Mouse (Mus musculus): ENCODE measurements around the gene Gm17571. TPM values are rescaled to one million over a fixed set of nuclear protein-coding genes. Genes with fewer than 3 reads are reported as not detected.

Gm17571 gene
- not detected in 2 replicates for polyA plus RNA-seq (2012; rRNA removed)

DNA sequence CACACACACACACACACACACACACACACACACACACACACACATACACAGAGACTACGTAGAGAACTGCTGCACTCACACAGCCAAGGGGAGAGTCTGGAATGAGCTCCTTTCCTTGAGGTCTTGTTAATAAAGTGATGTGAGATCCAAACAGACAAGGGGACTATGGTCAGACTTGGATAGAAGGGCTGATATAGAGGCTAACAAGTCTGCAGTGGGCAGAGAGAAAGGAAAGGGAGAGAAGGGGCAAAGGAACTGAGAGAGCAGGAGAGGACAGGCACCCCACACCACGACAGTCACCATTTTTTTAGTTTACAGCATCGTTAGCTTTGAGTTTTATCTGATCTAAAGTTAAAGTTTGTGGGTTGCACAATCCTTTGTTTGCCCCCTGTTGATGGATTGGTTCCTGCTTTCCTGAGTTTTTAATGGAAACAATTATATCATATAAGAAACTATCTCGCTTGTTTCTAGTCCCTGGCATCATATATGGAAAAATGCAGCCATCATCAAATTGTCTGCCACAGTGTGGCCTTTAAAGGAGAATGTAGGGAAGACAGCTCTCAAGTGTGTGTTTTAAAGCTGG, at the start of gene Gm17571:
Gene Gm17571, minus strand, starts transcription at position 51 of the 583 bp plus-strand sequence.
- no peak for DNase-seq (ENCODE audit: extremely low spot score in 1 of 2, low spot score in 1 of 2)

DNA sequence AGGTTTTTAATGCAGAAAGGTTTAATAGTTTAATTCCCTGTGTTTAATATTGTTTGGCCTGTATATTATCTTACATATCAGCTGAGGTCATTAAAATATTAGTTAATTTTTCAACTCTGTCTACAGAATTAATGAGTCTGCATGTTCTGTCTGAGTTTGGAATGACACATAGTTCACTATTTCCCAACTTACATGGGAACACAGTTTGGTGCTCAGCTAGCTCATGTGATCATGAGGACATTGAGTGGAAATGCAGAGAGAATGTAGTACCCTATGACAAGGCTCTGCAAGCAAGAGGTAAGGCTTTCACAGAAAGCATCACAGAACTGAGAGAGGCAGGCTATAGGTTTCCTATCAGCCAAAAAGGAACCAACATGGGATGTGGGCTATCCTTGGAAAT, 49.0 kb upstream of the Gm17571 start:
- no peak for DNase-seq (ENCODE audit: extremely low spot score in 1 of 2, low spot score in 1 of 2)

DNA sequence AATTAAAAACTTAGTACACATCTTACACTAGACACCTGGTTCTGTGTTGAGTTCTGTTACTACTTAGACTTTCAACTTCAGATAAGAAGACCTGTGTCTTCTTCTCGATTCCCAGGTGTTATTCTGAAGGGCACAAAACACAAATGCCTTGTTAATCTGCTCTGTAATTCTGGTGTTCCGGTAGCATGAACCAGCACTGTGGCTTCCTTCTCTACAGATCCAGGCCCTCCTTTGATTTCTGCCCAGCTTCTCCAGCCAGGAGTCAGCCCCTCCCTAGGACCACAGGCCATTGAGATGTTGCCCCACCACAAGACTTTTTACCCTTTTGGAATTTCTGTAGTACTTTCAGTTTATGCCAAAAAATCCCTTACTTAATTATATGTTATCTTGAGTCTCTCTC, 47.2 kb upstream of the Gm17571 start:
- DNase-seq (ENCODE audit: extremely low spot score in 1 of 2, low spot score in 1 of 2): no peak

DNA sequence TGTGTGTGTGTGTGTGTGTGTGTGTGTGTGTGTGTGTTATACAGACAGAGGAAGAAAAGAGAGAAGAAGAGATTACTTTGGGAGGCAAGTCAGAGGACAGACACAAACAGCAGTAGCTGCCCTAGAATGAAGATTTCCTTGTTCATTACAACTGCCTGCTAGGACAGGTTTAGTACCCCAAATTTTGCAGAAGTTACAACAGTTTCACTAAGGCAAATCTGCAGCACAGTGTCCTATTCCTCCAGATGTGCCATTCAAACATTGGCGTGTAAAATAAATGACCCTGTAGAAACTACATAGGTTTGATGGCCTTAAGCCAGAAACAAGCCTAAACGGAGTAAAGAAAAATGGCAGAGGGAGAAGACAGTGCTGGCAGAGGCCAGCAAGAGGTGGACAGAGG, 46.3 kb upstream of the Gm17571 start:
- DNase-seq (ENCODE audit: extremely low spot score in 1 of 2, low spot score in 1 of 2): no peak

DNA sequence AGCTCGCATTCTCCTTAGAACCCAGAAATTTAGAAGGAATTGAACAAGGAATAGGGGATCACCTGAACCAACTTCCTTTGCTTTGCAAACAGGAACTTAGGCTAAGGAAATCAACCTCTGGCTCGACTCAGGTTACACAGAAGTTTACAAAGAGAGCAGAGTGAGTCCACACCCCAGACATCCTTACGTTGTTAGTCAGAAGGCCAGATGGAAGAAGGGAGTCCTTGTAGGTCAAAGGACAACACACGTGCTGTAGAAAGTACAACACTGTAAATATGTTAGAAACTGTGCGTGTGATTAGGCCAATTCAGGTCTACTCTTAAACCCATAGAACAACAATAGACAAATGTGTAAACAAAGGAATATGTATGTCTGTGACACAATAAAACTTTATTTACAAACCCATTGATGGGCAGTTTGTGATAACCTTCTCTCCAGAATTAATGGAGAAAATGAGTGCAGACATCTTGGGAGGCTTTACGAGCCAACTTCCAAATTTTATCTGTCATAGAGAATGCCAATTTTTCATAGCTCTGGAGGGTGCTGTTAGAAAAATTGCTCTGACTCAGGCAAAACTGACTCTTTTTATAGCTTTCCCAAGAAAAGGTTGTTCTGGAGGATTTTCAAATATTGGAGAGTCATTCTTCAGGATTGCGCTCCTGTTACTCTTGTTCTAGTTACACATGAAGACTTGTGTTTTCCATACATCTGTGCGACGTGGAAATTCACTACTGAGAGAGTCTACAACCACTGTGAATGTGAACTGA, 45.5 kb upstream of the Gm17571 start:
- peak in 1 of 2 experiments; percentile 49 for DNase-seq (ENCODE audit: extremely low spot score in 1 of 2, low spot score in 1 of 2)

DNA sequence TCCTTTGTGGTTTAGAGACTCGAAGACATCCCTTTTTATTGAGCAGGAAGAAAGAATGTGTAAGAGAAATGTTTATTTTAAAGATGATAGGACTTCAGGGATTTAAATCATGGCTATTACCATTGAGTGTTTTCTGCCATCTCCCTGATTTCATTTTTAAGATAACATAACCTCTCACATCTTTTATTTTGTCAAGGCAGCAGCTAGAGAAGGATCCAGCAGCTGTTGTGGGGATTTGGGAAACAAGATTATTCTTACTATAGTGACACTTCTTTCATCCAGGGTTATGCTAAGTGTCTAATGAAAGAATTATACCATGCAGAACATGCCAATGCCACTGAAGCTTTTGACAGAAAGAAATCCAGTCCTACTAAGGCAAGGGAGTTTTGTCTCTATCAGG, 44.6 kb upstream of the Gm17571 start:
- no peak for DNase-seq (ENCODE audit: extremely low spot score in 1 of 2, low spot score in 1 of 2)

DNA sequence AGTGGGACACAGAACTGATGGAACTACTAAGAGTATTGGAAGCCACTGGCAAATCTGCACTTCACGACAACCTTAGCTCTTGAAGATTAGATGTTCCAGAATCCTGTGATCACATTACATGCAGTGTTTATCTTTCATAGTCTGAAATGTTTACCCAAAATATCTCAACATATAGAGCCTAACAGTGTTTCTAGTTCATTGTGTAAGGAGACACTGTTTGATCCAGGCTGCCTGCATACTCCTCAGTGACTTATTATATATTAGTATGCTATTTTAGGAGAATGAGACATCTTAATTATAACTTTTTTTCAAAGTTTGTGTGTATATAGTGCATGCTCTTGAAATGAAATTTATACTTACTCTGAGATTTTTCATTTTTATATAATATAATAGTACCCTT, 39.4 kb upstream of the Gm17571 start:
- no peak for DNase-seq (ENCODE audit: extremely low spot score in 1 of 2, low spot score in 1 of 2)

DNA sequence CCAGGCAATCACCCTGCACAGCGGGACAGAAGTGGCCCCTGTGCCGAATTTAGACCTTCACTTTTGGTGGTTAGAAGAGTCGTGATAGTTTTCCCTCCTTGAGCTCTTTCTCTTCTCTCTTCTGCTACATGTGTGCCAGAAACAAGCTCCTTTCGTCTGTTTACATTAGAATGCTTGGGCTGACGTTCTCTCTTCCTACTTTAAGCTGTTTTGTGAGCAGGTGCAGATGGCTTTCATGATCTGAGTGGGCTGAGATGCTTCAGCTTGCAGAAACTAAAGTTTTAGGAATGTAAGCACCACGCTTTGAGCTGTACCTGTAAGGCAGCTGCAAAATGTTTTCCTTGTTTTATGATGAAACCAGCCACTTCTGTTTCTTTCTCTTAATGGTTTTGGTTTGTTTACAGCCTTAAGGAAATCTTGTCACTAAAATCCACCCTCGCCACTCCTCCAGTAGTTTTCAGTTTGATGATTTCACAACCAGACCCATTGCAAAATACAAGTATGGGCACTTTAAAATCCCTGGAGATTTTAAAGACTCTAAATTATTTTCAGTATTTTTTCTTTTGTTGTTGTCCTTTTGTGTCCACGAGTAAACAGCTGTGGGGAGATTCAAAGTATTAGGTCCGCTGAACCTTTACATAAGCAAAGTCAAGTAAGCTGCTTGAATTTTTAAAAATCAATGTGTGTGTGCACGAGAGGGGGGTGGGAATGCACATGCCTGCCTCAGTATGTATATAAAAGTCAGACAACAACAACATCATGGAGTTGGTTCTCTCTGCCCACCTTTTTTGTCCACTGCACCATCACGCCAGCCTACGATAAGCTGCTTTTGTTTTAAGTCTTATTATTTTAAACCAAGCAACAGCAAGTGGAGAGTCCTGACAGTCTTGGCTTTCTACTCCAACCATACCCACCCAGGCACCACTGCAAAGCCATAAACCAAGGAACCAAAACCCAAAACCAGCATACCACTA, 38.0 kb upstream of the Gm17571 start:
- DNase-seq (ENCODE audit: extremely low spot score in 1 of 2, low spot score in 1 of 2): peak; percentile 14 to 47

DNA sequence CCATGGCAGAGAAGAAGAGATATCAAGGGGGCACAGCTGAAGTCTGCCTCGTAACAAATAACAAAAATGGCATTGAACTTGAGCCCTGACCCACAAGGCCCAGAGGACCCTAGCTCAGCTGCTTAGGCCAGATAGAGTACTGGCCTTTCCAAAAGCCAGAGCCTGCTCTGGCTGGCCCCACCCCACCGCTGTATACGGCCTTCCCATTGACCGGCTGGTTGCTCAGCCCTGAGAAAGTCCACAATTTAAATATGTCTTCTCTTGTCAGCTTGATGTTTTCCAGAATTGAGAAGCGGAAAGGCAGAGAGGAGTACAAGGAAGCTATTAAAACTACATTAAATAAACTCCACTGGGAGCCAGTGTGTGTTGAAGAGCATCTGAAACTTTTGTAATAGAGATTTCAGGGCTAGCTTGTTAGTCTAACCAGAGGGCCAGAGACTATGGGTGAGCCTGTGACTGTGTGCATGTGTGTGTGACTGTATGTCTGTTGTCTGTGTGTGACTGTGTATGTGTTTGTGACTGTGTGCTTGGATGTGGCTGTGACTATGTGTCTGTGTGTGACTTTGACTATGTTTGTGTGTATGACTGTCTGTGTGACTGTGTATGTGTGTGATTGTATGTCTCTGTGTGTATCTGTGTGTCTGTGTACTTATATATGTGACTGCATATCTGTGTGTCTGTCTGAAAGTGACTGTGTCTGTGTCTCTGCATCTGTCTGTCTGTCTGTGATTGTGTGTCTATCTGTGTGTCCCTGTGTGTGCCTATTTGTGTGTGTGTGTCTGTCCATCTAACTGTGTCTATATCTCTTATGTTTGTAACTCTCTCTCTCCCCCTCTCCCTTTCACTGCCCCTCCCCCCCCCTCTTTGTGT, 36.9 kb upstream of the Gm17571 start:
- DNase-seq (ENCODE audit: extremely low spot score in 1 of 2, low spot score in 1 of 2): no peak

DNA sequence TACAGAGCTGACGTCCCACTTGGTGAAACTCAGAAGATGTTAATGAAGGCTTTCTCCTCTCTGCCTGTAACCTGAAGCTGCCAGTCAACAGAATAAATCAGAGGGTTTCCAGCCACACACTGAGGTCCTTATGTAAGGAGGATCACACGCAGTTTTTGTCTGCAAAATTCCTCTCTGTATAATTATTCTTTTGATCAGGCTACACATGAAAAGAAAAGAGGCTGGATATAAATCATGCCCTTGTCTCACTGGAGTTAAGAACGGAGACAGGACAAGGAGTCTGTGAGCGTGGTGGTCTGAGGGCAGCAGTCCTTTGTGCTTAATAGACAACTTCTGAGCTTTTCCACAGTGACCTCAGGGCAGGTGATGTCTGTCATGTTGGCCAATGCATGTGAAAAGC, 32.7 kb upstream of the Gm17571 start:
- no peak for DNase-seq (ENCODE audit: extremely low spot score in 1 of 2, low spot score in 1 of 2)

DNA sequence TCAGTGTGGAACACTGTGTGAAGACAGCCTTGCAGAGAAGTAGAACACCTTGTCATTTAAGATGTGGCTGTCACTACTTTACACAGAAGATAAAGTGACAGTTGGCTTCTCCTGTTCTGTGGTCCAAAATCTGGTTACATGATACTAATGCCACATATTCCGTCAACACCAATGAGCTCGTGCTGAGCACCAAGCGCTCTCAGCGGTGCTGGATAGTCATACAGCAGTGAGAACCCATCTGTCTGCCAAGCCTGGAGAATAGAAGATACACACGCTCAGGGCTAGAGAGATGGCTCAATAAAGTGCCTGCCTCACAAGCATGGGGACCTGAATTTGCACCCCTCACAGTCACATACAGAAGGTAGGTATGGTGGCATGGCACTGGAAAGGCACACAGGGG, 28.4 kb upstream of the Gm17571 start:
- DNase-seq (ENCODE audit: extremely low spot score in 1 of 2, low spot score in 1 of 2): no peak

DNA sequence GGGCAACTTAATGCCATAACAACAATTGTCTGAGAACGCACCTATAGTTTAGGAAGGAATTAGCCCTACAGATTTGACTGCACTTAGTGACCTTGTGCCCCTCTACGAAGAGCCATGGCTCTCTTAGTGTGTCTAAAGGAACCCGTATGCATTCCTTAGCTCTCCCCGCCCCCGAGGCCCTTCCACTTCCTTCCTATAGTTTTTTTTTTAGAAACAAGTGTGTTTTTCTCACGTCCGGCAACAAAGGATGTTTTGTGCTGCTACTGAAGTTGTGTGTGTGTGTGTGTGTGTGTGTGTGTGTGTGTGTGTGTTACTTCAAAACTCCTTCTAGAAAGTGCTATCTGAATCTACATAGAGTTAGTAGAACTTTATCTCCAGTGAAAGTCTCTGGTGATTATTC, 23.5 kb upstream of the Gm17571 start:
- no peak for DNase-seq (ENCODE audit: extremely low spot score in 1 of 2, low spot score in 1 of 2)

DNA sequence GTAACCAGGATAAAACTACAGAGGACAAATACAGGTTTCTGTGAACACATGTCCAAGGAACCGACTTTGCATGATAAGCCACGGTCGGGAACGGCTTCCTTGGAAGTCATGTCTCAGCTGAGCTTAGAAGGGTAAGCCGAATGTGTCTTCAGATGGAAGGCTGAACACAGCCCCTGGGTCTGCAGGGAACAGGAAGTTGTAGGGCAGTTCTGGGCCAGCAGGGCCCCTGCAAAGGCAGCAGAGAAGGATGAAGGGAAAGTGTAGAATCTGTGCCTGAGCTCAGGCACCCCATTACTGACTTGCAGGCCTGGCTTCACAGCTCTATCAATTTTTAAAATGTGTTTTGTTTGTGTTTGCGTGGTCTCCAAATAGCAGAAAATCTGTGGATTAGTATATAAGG, 22.2 kb upstream of the Gm17571 start:
- DNase-seq (ENCODE audit: extremely low spot score in 1 of 2, low spot score in 1 of 2): no peak

DNA sequence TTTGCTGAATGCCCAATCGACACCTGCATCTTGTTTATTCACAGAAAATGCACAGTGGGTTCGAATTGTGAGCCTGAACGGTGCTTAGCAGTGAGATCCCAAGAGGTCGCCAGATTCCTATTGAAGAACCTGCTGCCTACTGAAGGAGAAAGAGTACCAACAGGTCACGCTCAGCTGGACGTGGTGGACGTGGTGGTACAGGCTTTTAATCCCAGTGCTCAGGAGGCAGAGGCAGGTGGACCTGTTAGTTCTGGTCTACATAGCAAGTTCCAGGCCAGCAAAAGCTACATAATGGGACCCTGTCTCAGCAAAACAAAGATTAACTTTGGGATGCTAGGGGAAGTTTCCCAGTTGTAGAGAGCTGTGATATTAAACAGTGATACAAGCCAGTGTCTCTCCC, 21.2 kb upstream of the Gm17571 start:
- DNase-seq (ENCODE audit: extremely low spot score in 1 of 2, low spot score in 1 of 2): no peak

DNA sequence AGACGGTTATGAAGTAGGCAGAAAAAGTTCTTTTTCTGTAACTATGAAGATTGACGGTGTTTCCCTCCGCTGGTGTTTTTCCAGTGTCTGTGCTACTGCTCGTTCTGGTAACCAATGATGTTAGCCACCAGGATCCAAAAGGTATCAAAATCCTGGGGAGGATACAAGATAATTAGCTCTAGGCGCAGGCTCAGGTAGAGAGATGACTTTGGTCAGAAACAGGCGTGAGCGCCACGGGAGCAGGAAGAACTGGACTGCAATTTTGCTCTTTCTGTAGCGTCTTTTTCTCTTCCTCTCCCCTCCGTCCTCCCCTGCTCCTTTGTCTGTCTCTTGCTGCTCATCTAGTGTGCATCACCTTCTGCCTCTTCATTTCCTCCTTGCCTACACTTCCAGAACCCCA, 20.3 kb upstream of the Gm17571 start:
- no peak for DNase-seq (ENCODE audit: extremely low spot score in 1 of 2, low spot score in 1 of 2)

DNA sequence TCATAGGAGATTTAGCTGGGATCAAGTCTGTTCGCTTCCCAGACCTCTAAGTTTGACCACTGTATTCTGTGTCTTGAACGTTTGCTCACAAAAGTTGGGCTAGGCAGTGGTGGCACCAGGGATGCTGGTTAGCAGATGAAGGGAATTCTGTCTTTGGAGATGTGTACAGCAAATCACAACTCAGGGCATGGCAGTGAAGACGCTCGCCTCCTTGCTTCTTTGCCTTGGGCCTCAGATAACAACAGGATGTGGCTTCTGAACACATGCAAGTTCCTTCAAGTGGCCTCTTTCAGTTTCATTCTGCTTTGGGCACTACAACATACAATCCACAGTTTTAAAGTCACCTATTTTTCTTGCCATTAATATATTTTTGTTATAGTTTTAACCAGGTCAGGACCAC, 19.8 kb upstream of the Gm17571 start:
- no peak for DNase-seq (ENCODE audit: extremely low spot score in 1 of 2, low spot score in 1 of 2)

DNA sequence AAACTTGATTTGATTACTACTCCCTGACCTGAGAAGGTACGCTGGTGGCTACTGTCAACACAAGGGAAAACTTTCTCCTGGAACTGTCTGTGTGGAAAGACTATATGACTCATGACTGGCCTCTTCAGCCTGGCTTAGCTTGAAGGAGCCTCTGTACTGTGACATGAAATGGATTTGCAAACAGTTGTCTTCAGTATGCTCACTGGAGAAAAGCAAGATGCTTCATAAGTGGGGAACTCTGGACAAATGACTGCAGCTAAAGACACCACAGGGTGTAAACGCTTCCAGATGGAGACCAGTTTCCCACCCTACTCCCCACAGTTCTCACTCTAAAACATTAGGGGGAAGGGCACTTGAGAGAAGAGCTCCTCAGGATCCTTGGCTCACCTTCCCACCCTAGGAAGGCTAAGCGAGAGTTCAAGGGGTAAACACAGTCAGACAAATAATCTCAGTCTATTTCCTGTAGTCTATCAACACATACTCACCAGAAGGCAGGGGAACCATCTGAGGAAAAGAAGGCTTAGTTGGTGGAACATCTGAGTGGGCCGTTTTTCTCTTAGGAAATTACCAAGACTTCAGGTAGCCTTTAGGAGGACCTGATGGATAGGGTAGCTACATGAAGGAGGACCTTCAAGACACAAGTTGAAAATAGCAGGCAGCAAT, 18.9 kb upstream of the Gm17571 start:
- no peak for DNase-seq (ENCODE audit: extremely low spot score in 1 of 2, low spot score in 1 of 2)

DNA sequence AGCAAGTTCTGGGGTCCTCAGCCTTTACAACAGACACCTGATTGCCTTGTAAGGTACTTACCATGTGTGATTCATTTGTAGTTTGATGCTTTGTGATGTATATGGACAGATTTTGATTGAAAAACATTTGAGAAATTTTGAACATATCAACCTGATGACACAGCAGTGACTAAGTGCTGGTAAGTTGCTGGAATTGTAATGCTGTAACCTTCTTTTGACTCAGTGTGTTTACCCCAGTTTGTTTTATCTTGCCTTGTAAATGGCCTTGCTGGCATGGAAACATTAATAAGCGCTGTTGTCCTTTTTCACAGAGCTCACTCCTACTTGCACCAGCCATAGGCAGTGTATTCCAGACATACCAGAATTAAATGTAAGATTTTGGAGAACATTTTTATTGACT, 14.4 kb upstream of the Gm17571 start:
- no peak for DNase-seq (ENCODE audit: extremely low spot score in 1 of 2, low spot score in 1 of 2)

DNA sequence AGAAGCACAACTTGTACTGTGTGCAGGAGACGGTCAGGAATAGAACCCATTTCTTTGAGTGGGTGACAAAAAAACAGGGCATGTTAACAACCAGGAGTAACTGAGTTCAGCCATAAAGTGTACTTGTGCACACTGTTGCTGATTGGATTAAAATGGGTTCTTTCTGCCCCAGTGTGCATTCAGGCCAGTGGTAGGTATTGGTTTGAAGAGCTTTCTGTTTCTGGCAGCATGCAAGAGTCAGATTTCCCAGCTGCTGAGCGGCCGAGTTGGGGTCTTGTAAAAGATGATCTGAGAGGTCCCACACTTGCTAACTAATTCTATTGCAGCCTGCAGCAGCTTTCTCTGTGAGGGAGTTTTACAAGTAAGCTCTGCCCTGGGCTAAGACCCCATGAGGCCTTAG, 13.5 kb upstream of the Gm17571 start:
- DNase-seq (ENCODE audit: extremely low spot score in 1 of 2, low spot score in 1 of 2): no peak

DNA sequence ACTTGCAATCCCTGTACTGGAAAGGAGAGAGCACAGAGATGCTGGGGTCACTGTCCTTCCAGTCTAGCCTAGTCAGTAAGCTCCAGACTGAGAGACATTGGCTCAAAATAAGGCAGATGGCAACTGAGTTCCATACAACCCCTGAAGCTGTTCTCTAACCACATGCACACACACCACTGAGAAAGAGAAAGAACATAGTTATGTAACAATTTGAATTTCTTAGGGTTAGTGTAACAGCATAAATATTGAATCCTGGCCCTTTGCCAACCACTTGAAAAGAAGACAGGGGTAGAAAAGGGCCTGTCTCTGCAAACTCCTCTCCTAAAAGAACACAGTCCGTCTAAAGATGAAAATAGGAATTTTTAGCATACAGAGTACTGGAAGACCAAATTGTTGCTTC, 12.8 kb upstream of the Gm17571 start:
- no peak for DNase-seq (ENCODE audit: extremely low spot score in 1 of 2, low spot score in 1 of 2)
